Mouse (Mus musculus) forebrain, postnatal 0 days (tissue): ENCODE results near the gene Rpf2. TPM values are rescaled to one million over a fixed set of nuclear protein-coding genes. Genes with fewer than 3 reads are reported as not detected.

Experiments
- ATAC-seq: fragments of 200-750 bp; cut with Nextera tagmentation; 2 replicates; pipeline ENCODE4 v1.8.0; 2017; ENCODE audit warnings: mild to moderate bottlenecking, moderate library complexity
- DNase-seq: peaks from one replicate; pipeline ENCODE4 v3.0.0-alpha.2; 2015
- H3K27ac ChIP-seq: fragments of 300-500 bp; sonication (generic); 2 replicates; pipeline ENCODE4 v1.5.1; 2014; ENCODE audit warnings: low read depth, mild to moderate bottlenecking, antibody characterized with exemption, low read length, moderate library complexity, mixed read lengths
- H3K27me3 ChIP-seq: fragments of 300-500 bp; sonication (generic); 2 replicates; pipeline ENCODE4 v1.6.1; 2014; ENCODE audit warnings: mild to moderate bottlenecking, low read length, mixed read lengths; ENCODE audit not compliant: insufficient read depth
- H3K36me3 ChIP-seq: fragments of 300-500 bp; sonication (generic); 2 replicates; pipeline ENCODE4 v1.6.1; 2014; ENCODE audit warnings: mild to moderate bottlenecking, moderate library complexity; ENCODE audit not compliant: insufficient read depth
- H3K4me1 ChIP-seq: fragments of 300-500 bp; sonication (generic); 2 replicates; pipeline ENCODE4 v1.6.1; 2014; ENCODE audit warnings: antibody characterized with exemption; ENCODE audit not compliant: insufficient read depth
- H3K4me2 ChIP-seq: fragments of 300-500 bp; sonication (generic); 2 replicates; pipeline ENCODE4 v1.6.1; 2014; ENCODE audit warnings: low read depth, mild to moderate bottlenecking, moderate library complexity
- H3K4me3 ChIP-seq: fragments of 300-500 bp; sonication (generic); 2 replicates; pipeline ENCODE4 v1.5.1; 2014; ENCODE audit warnings: low read depth, low read length, mixed read lengths
- H3K9ac ChIP-seq: fragments of 300-500 bp; sonication (generic); 2 replicates; pipeline ENCODE4 v1.6.1; 2014; ENCODE audit warnings: mild to moderate bottlenecking
- H3K9me3 ChIP-seq: fragments of 300-500 bp; sonication (generic); 2 replicates; pipeline ENCODE4 v1.6.1; 2016; ENCODE audit warnings: low read length
- CTCF ChIP-seq: sonication (generic); IDR thresholded peaks from 2 replicates; pipeline ENCODE4 v1.5.1; 2016; ENCODE audit warnings: antibody characterized with exemption, control low read depth, low read depth
- WGBS: fragments of 180-500 bp; shearing (Covaris S2); extraction: QIAGEN DNeasy Blood & Tissue Kit; methylation state at CpG from one replicate; pipeline ENCODE4 v1.1.7; 2014; 5-methylcytosine and 5-hydroxymethylcytosine counted together
- polyA plus RNA-seq: library from polyadenylated mRNA; unstranded; fragments of >200 nt; fragmentation: Nextera tagmentation; extraction: Ambion mirVana; gene quantifications from 2 replicates; pipeline ENCODE4 v1.2.1, GENCODE M21; 2015
- total RNA-seq: library from RNA; depleted of rRNA; stranded (reverse); fragments of >200 nt; gene quantifications from 2 replicates; pipeline ENCODE4 v1.2.3, GENCODE M21; 2014

The Rpf2 gene
- total and polyA plus RNA-seq, 2 experiments from 2014 or later = 39.9 to 66.7 TPM

- Histone ChIP-seq H3K36me3 (no peaks in the 10 kb centered on the region), H3K9ac (no peak overlapping the region), H3K27me3 (no peaks in the 10 kb centered on the region), H3K4me3 (no peak overlapping the region), H3K4me1 (no peaks in the 10 kb centered on the region), H3K27ac (no peak overlapping the region), H3K4me2 (no peak overlapping the region), H3K9me3 (no peaks in the 10 kb centered on the region)
- no peak for TF ChIP-seq CTCF
- no peak for DNase-seq
- ATAC-seq = no peak
- WGBS = 92% methylated on average over 2 of the region's 2 CpGs
Observed at GRCm38 (mm10) chr10:40281565-40281964, 34.7 kb upstream of the Rpf2 start.

- H3K4me3 ChIP-seq = no peak overlapping the region
- WGBS = 69% methylated on average over 5 of the region's 5 CpGs
- no peak for TF ChIP-seq CTCF
- H3K36me3 ChIP-seq = no peaks in the 10 kb centered on the region
- H3K4me2 ChIP-seq = no peak overlapping the region
- DNase-seq = no peak
- ATAC-seq = no peak
- no peaks in the 10 kb centered on the region for H3K9me3 ChIP-seq
- H3K9ac ChIP-seq = no peak overlapping the region
- no peak overlapping the region for H3K27ac ChIP-seq
- H3K27me3 ChIP-seq = no peaks in the 10 kb centered on the region
- no peaks in the 10 kb centered on the region for H3K4me1 ChIP-seq
Observed at GRCm38 (mm10) chr10:40278317-40278716, 31.5 kb upstream of the Rpf2 start.

GRCm38 (mm10) chr10:40275991-40276390 lies 29.2 kb upstream of the Rpf2 start:
- H3K36me3 ChIP-seq = no peaks in the 10 kb centered on the region
- DNase-seq = no peak
- no peak overlapping the region for H3K4me2 ChIP-seq
- 79% methylated on average over 7 of the region's 7 CpGs for WGBS
- H3K4me1 ChIP-seq = no peaks in the 10 kb centered on the region
- no peak for TF ChIP-seq CTCF
- H3K9me3 ChIP-seq = no peaks in the 10 kb centered on the region
- H3K4me3 ChIP-seq = no peak overlapping the region
- H3K27me3 ChIP-seq = no peaks in the 10 kb centered on the region
- no peak overlapping the region for H3K9ac ChIP-seq
- H3K27ac ChIP-seq = no peak overlapping the region
- no peak for ATAC-seq

GRCm38 (mm10) chr10:40273938-40274337 lies 27.1 kb upstream of the Rpf2 start:
- Histone ChIP-seq H3K27ac (no peak overlapping the region), H3K36me3 (no peaks in the 10 kb centered on the region), H3K27me3 (no peaks in the 10 kb centered on the region), H3K4me3 (no peak overlapping the region), H3K9ac (no peak overlapping the region), H3K9me3 (no peaks in the 10 kb centered on the region), H3K4me1 (no peaks in the 10 kb centered on the region), H3K4me2 (no peak overlapping the region)
- no peak for TF ChIP-seq CTCF
- WGBS = 83% methylated on average over 5 of the region's 5 CpGs
- ATAC-seq = no peak
- DNase-seq = no peak

GRCm38 (mm10) chr10:40271216-40271615 lies 24.4 kb upstream of the Rpf2 start:
- Histone ChIP-seq H3K9me3 (no peaks in the 10 kb centered on the region), H3K27ac (no peak overlapping the region), H3K9ac (no peak overlapping the region), H3K4me2 (no peak overlapping the region), H3K4me1 (no peaks in the 10 kb centered on the region), H3K36me3 (no peaks in the 10 kb centered on the region), H3K27me3 (no peaks in the 10 kb centered on the region), H3K4me3 (no peak overlapping the region)
- no peak for TF ChIP-seq CTCF
- no peak for DNase-seq
- WGBS = 79% methylated on average over 3 of the region's 3 CpGs
- no peak for ATAC-seq

GRCm38 (mm10) chr10:40264920-40265319 lies 18.1 kb upstream of the Rpf2 start:
- no peak for TF ChIP-seq CTCF
- no peaks in the 10 kb centered on the region for H3K4me1 ChIP-seq
- WGBS = 92% methylated on average over 3 of the region's 3 CpGs

GRCm38 (mm10) chr10:40263691-40264090 lies 16.9 kb upstream of the Rpf2 start:
- WGBS = 61% methylated on average over 4 of the region's 4 CpGs
- no peak for ATAC-seq
- no peak for TF ChIP-seq CTCF
- H3K4me2 ChIP-seq = no peak overlapping the region
- no peak for DNase-seq
- no peak overlapping the region for H3K27ac ChIP-seq
- no peaks in the 10 kb centered on the region for H3K9me3 ChIP-seq
- H3K27me3 ChIP-seq = no peaks in the 10 kb centered on the region
- no peaks in the 10 kb centered on the region for H3K36me3 ChIP-seq
- no peak overlapping the region for H3K9ac ChIP-seq
- H3K4me3 ChIP-seq = no peak overlapping the region
- no peaks in the 10 kb centered on the region for H3K4me1 ChIP-seq

More at GRCm38 (mm10) chr10:40264920-40265319, 18.1 kb upstream of the Rpf2 start:
- no peak overlapping the region for H3K4me3 ChIP-seq
- H3K27ac ChIP-seq = no peak overlapping the region
- no peak overlapping the region for H3K4me2 ChIP-seq
- H3K9me3 ChIP-seq = no peaks in the 10 kb centered on the region
- no peak for DNase-seq
- H3K9ac ChIP-seq = no peak overlapping the region
- H3K27me3 ChIP-seq = no peaks in the 10 kb centered on the region
- ATAC-seq = no peak
- H3K36me3 ChIP-seq = no peaks in the 10 kb centered on the region

GRCm38 (mm10) chr10:40262200-40262599 lies 15.4 kb upstream of the Rpf2 start:
- no peak overlapping the region for H3K4me3 ChIP-seq
- no peak overlapping the region for H3K9ac ChIP-seq
- ATAC-seq (no peak), DNase-seq (no peak)
- H3K4me1 ChIP-seq = no peaks in the 10 kb centered on the region
- no peak for TF ChIP-seq CTCF
- no peak overlapping the region for H3K27ac ChIP-seq
- no peaks in the 10 kb centered on the region for H3K36me3 ChIP-seq
- no peak overlapping the region for H3K4me2 ChIP-seq
- 86% methylated on average over 6 of the region's 6 CpGs for WGBS
- H3K27me3 ChIP-seq = no peaks in the 10 kb centered on the region
- no peaks in the 10 kb centered on the region for H3K9me3 ChIP-seq
